Mouse (Mus musculus) testis, adult 2 months (tissue): ENCODE measurements at regions not wholly inside any gene's neighbourhood (a gene's known extent, or its start where the extent isn't known, plus 50 kb on each side); places are given as distances from the start of the nearest gene placed in this dataset.

Source experiments
- H3K27ac ChIP-seq: fragments of 200-500 bp; 2 replicates; pipeline ENCODE4 v1.5.1; 2012; ENCODE audit warnings: low read depth, low read length; ENCODE audit not compliant: control insufficient read depth, insufficient read depth
- H3K27me3 ChIP-seq: fragments of 200-500 bp; 2 replicates; pipeline ENCODE4 v1.6.1; 2012; ENCODE audit warnings: mild to moderate bottlenecking, low read length, moderate library complexity; ENCODE audit not compliant: control insufficient read depth, insufficient read depth
- H3K36me3 ChIP-seq: fragments of 200-500 bp; 2 replicates; pipeline ENCODE4 v1.6.1; 2012; ENCODE audit warnings: mild to moderate bottlenecking, low read length; ENCODE audit not compliant: control insufficient read depth, insufficient read depth
- H3K4me1 ChIP-seq: fragments of 200-500 bp; 2 replicates; pipeline ENCODE4 v1.6.1; 2012; ENCODE audit warnings: low read length; ENCODE audit not compliant: control insufficient read depth, insufficient read depth
- H3K4me3 ChIP-seq: fragments of 200-500 bp; 2 replicates; pipeline ENCODE4 v1.5.1; 2012; ENCODE audit warnings: low read depth, mild to moderate bottlenecking, low read length, moderate library complexity, mixed read lengths; ENCODE audit not compliant: control insufficient read depth
- CTCF ChIP-seq: fragments of 200-500 bp; IDR thresholded peaks from 2 replicates; pipeline ENCODE4 v1.5.1; 2012; ENCODE audit warnings: low read depth, mild to moderate bottlenecking, inconsistent platforms, low read length, moderate library complexity; ENCODE audit not compliant: control insufficient read depth, insufficient read depth, insufficient replicate concordance
- POLR2A ChIP-seq: fragments of 200-500 bp; IDR thresholded peaks from 2 replicates; pipeline ENCODE4 v1.6.1; 2012; ENCODE audit warnings: low read depth, mild to moderate bottlenecking, inconsistent platforms, low read length, moderate library complexity; ENCODE audit not compliant: control insufficient read depth

GRCm38 (mm10) chr1:154150167-154150851, 50.7 kb upstream of the Zfp648 start:
- Histone ChIP-seq H3K27me3 (no peaks in the 10 kb centered on the region), H3K36me3 (no peaks in the 10 kb centered on the region), H3K4me3 (no peak overlapping the region), H3K27ac (peak overlapping the region; percentile 25), H3K4me1 (no peaks in the 10 kb centered on the region)
- TF ChIP-seq CTCF, result no peak
- TF ChIP-seq POLR2A, result no peak
